Mouse (Mus musculus): ENCODE measurements around the gene Mxi1. TPM values are rescaled to one million over a fixed set of nuclear protein-coding genes. Genes with fewer than 3 reads are reported as not detected.
A peak's percentile ranks its signal among the peaks of the same experiment; 100 is the strongest.

The Mxi1 gene
- polyA plus RNA-seq, 2 experiments, result 25.8 to 40.1 TPM

- no peaks in the 10 kb centered on the region for H3K36me3 ChIP-seq (ENCODE audit: control insufficient read depth, insufficient read depth, low read length)
- TF ChIP-seq POLR2A (IDR thresholded peaks at IDR 0.05; ENCODE audit: borderline replicate concordance, extremely low read depth, insufficient read depth, insufficient read length), result no peak
- peaks cover 11% of the 10 kb centered on the region; the same call in 1 of the 2 replicates for H3K4me1 ChIP-seq (ENCODE audit: control insufficient read depth, insufficient read depth, low read length)
- whole genome bisulfite sequencing, result 1% methylated on average over 19 of the region's 19 CpGs
- DNase-seq (ENCODE audit: low spot score) (peak; percentile 92), ATAC-seq (ENCODE audit: low FRiP score, low read depth) (peak; percentile 94)
- no peaks in the 10 kb centered on the region for H3K9me3 ChIP-seq (ENCODE audit: control insufficient read depth, low read length)
- H3K9ac ChIP-seq (ENCODE audit: low read depth, low read length, severe bottlenecking), result peak overlapping the region; percentile 49
- peak overlapping the region; percentile 87 for H3K27ac ChIP-seq (replicated peaks; ENCODE audit: low read depth, low read length)
- H3K4me3 ChIP-seq (replicated peaks; ENCODE audit: low read length), result peak overlapping the region; percentile 37
- H3K27me3 ChIP-seq (ENCODE audit: control insufficient read depth, insufficient read depth, low read length), result no peaks in the 10 kb centered on the region
- H3K4me2 ChIP-seq (replicated peaks; ENCODE audit: low read depth, low read length, severe bottlenecking), result peak overlapping the region; percentile 72
Measured at GRCm38 (mm10) chr19:53420924-53421582, 110.7 kb downstream of the Mxi1 start.

GRCm38 (mm10) chr19:53421583-53422188, 111.4 kb downstream of the Mxi1 start:
- DNase-seq (ENCODE audit: low spot score), result no peak
- Histone ChIP-seq H3K36me3 (ENCODE audit: control insufficient read depth, insufficient read depth, low read length) (no peaks in the 10 kb centered on the region), H3K4me3 (replicated peaks; ENCODE audit: low read length) (peak overlapping the region; percentile 37), H3K27ac (replicated peaks; ENCODE audit: low read depth, low read length) (no peak overlapping the region; the same call in 1 of the 2 replicates), H3K9me3 (ENCODE audit: control insufficient read depth, low read length) (no peaks in the 10 kb centered on the region), H3K27me3 (ENCODE audit: control insufficient read depth, insufficient read depth, low read length) (no peaks in the 10 kb centered on the region), H3K4me1 (ENCODE audit: control insufficient read depth, insufficient read depth, low read length) (peaks cover 11% of the 10 kb centered on the region; the same call in 1 of the 2 replicates), H3K9ac (ENCODE audit: low read depth, low read length, severe bottlenecking) (0 out of 2 replicates have a peak overlapping the region, but pooled peaks have one; percentile 28), H3K4me2 (replicated peaks; ENCODE audit: low read depth, low read length, severe bottlenecking) (peak overlapping the region; percentile 72)
- 3% methylated on average over 6 of the region's 6 CpGs for WGBS
- TF ChIP-seq POLR2A (IDR thresholded peaks at IDR 0.05; ENCODE audit: borderline replicate concordance, extremely low read depth, insufficient read depth, insufficient read length), result 0 out of 2 replicates have a peak, but pooled peaks have one; percentile 13
- ATAC-seq (ENCODE audit: low FRiP score, low read depth), result 0 out of 2 replicates have a peak, but pooled peaks have one; percentile 12

GRCm38 (mm10) chr19:53422358-53423308, 112.3 kb downstream of the Mxi1 start:
- Histone ChIP-seq H3K4me2 (replicated peaks; ENCODE audit: low read depth, low read length, severe bottlenecking) (no peak overlapping the region), H3K9me3 (ENCODE audit: control insufficient read depth, low read length) (no peaks in the 10 kb centered on the region), H3K9ac (ENCODE audit: low read depth, low read length, severe bottlenecking) (no peak overlapping the region), H3K36me3 (ENCODE audit: control insufficient read depth, insufficient read depth, low read length) (no peaks in the 10 kb centered on the region), H3K4me1 (ENCODE audit: control insufficient read depth, insufficient read depth, low read length) (peaks cover 12% of the 10 kb centered on the region), H3K4me3 (replicated peaks; ENCODE audit: low read length) (no peak overlapping the region), H3K27me3 (ENCODE audit: control insufficient read depth, insufficient read depth, low read length) (no peaks in the 10 kb centered on the region), H3K27ac (replicated peaks; ENCODE audit: low read depth, low read length) (no peak overlapping the region)
- no peak for TF ChIP-seq POLR2A (IDR thresholded peaks at IDR 0.05; ENCODE audit: borderline replicate concordance, extremely low read depth, insufficient read depth, insufficient read length)
- no peak for ATAC-seq (ENCODE audit: low FRiP score, low read depth)
- WGBS, result 65% methylated on average over 18 of the region's 18 CpGs
- DNase-seq (ENCODE audit: low spot score), result no peak

DNA sequence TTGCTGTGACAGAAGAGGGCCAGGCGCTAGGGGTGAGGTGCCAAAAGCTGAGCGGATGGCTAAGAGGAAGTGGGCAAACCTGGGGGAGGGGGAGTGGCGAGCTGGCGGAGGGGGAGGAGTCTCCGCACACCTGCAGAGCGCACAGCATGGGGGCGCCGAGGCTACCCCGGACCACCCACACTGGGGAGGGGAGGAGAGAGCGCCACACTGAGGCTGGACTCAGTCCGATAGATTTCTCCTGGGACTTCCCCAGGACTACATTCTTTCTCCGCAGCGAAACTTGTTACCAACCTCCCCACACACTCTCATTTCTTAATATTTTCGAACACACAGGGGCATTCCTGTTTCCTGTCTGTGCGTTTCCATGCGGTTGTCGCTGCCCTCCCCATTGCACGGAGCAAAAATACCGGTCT, 113.0 kb downstream of the Mxi1 start:
- 29% methylated on average over 18 of the region's 19 CpGs for WGBS
- ATAC-seq (ENCODE audit: low FRiP score, low read depth) (no peak), DNase-seq (ENCODE audit: low spot score) (no peak)
- H3K27ac ChIP-seq (replicated peaks; ENCODE audit: low read depth, low read length), result no peak overlapping the region
- H3K4me1 ChIP-seq (ENCODE audit: control insufficient read depth, insufficient read depth, low read length), result peaks cover 14% of the 10 kb centered on the region
- H3K4me2 ChIP-seq (replicated peaks; ENCODE audit: low read depth, low read length, severe bottlenecking), result no peak overlapping the region
- no peak overlapping the region for H3K9ac ChIP-seq (ENCODE audit: low read depth, low read length, severe bottlenecking)
- H3K4me3 ChIP-seq (replicated peaks; ENCODE audit: low read length), result no peak overlapping the region
- no peaks in the 10 kb centered on the region for H3K9me3 ChIP-seq (ENCODE audit: control insufficient read depth, low read length)
- no peaks in the 10 kb centered on the region for H3K36me3 ChIP-seq (ENCODE audit: control insufficient read depth, insufficient read depth, low read length)
- no peaks in the 10 kb centered on the region for H3K27me3 ChIP-seq (ENCODE audit: control insufficient read depth, insufficient read depth, low read length)
- no peak for TF ChIP-seq POLR2A (IDR thresholded peaks at IDR 0.05; ENCODE audit: borderline replicate concordance, extremely low read depth, insufficient read depth, insufficient read length)
